Mouse (Mus musculus) left cerebral cortex, postnatal 14 days (tissue): ENCODE measurements around the gene Smad9. TPM values are rescaled to one million over a fixed set of nuclear protein-coding genes. Genes with fewer than 3 reads are reported as not detected.
A peak's percentile ranks its signal among the peaks of the same experiment; 100 is the strongest.

Source experiments
- DNase-seq, 2 experiments: peaks; one replicate each; pipeline ENCODE4 v3.0.0; 2021 to 2022; ENCODE audit warnings: low spot score in 2 of 2, mixed read lengths in 1 of 2
- intact Hi-C: fragments of 180-260 bp; cut with DNase I; formaldehyde crosslinking; loops from one replicate; pipeline ENCODE4 v1.15.1; 2025
- total RNA-seq, 2 experiments: library from RNA; stranded (reverse); gene quantifications; 2 replicates each; pipeline ENCODE4 v1.2.3; 2021

Smad9 gene
- total RNA-seq, 2 experiments from 2014 or later: 6.1 to 6.2 TPM

DNA sequence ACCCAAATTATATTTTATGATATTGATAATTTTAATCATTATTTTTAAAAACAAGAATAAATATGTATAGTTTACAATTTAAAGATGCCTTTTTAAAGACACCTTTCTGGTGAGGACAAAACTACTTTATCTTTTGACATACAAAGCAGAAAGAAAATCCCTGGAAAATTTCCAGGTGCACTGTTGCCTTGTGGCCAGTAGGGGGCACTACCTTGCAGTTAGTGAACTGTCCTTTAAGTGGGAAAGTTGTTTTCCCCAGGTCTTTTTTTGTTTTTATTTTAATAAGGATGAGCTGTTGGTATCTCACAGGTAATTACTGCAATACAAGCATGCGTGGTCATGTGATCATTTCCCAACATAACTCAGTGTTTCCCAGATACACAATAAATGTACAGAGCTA is 40.4 kb downstream of the Smad9 start:
- intact Hi-C loops: loop anchor here (5.0 kb wide), 1 partner anchor 59 kb away; the partner anchor contains the start of genes Alg5 and Exosc8
- DNase-seq: peak in 1 of 2 experiments; percentile 25

- intact Hi-C loops: loop anchor here (5.0 kb wide), 1 partner anchor 60 kb away; the partner anchor contains the start of genes Alg5 and Exosc8
These were observed 41.8 kb downstream of the Smad9 start for GRCm38 (mm10) chr3:54797211-54797610.

DNA sequence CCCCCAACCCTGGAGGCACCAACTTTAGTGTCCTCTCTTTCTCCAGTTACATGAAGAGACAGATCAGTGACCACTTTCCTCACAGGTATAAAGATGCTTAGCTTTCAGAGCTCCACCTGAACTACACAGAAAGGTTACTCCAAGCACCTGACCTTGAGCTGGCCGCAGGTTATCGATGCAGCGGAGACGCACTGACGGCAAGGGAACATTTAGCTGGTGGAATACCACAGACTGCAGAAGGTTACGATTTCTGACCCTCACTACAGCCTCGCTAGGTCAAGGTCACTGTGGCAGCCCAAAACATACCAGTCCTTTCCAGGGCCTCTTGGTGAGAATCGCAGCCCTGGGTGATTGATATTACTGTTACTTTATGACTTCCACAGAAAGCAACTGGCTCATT is 48.3 kb downstream of the Smad9 start:
- intact Hi-C loops: loop anchor here (10.0 kb wide), 1 partner anchor 551 kb away; no protein-coding TSS in a partner anchor
- no peak for DNase-seq

More at GRCm38 (mm10) chr3:54797211-54797610, 41.8 kb downstream of the Smad9 start:
- peak; percentile 58 to 68 for DNase-seq

- intact Hi-C loops: loop anchor here (10.0 kb wide), 1 partner anchor 548 kb away; no protein-coding TSS in a partner anchor
- DNase-seq: peak; percentile 45 to 48
These were observed 51.8 kb downstream of the Smad9 start for GRCm38 (mm10) chr3:54807061-54807661.

DNA sequence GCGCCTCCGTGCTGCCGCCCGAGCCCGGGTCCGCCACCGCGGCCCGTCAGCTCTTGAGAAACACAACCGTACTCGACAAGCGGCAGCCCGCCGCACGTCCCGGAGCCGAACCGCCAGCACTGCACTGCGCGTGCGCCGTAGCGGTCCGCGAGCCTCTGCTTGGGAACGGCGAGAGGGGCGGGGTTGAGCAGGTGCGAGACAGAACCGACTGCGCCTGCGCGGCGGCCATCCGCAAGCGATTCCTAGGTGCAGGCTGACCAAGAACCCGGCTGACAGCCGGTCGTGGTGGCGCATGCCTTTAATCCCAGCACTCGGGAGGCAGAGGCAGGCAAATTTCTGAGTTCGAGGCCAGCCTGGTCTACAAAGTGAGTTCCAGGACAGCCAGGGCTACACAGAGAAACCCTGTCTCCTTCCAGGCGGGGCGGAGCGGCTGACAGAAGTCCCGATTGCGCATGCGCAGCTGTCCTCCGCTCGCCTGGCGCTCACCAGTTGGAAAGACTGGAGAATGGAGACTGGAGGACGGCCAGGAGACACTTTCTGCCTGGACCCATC is 52.4 kb downstream of the Smad9 start, which contains the start of gene Rfxap:
Gene Rfxap, minus strand, starts transcription at position 126 of the 552 bp plus-strand sequence.
- peak; percentile 95 to 97 for DNase-seq
- intact Hi-C loops: loop anchor here (10.0 kb wide), 1 partner anchor 547 kb away; no protein-coding TSS in a partner anchor

- no peak for DNase-seq
- intact Hi-C loops: loop anchor here (10.0 kb wide), 1 partner anchor 546 kb away; no protein-coding TSS in a partner anchor
These were observed 53.7 kb downstream of the Smad9 start for GRCm38 (mm10) chr3:54809111-54809510.

DNA sequence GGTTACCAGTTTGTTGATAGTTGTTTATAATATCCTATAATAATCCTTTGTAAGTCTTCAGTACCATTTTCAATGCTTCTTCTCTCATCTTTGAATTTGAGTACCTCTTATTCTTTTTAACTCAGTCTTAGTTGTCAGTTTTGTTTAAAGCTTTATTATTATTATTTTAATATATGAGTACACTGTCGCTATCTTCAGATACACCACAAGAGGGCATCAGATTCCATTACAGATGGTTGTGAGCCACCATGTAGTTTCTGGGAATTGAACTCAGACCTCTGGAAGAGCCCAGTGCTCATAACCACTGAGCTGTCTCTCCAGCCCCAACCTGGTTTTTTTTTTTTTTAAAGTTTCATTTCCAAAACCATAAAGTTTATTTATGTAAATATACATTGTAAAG is 56.2 kb downstream of the Smad9 start:
- DNase-seq: no peak
- intact Hi-C loops: loop anchor here (2.0 to 5.0 kb wide), 2 partner anchors 253 to 276 kb away; no protein-coding TSS in a partner anchor

DNA sequence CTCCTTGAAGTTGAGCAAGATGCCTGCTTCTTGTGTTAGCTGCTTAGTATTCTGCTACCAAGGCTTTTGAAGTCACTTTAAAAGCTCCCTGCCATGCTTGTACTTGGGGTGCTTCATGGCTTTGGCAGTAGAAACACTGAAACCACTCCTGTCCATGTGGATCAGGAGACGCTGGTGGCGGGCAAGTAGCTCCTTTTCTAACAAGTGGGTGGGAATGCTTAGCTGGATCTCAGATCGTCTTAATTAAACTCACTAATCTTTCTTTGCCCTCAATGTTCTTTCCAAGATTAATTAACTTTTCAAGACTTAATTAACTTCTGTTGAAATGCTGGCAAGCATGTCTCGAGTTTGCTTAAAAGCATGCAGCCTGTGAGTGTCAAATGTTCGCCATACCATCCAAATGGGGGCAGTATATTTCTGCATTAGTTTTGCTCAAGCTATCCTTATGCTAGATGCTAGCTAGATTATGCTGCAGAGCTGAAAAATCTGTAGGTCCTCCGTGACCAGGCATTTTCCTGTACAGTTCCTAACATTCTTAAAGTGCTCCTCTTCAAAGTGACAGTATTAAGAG is 58.1 kb downstream of the Smad9 start:
- intact Hi-C loops: loop anchor here (2.0 to 5.0 kb wide), 2 partner anchors 251 to 274 kb away; no protein-coding TSS in a partner anchor
- peak in 1 of 2 experiments; percentile 36 for DNase-seq

GRCm38 (mm10) chr3:54814622-54815021 is 59.2 kb downstream of the Smad9 start:
- DNase-seq: no peak
- intact Hi-C loops: loop anchor here (5.0 kb wide), 1 partner anchor 273 kb away; no protein-coding TSS in a partner anchor

DNA sequence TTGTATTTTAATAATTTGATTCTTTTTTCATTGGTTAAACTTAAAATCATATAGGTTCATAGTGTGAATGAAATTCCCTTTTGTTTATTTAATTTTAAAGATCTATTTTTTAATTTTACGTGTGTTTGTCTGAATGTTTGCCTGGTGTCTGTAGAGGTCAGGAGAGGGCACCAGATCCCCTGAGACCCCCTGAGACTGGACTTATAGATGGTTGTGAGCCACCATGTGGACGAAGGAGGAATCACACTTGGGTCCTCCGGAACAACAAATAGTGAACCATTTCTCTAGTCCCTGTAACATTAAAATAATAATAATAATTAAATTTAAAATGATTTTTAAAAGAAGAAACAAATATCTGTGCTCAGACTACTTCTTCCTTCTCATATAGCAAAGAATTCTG is 59.9 kb downstream of the Smad9 start:
- peak in 1 of 2 experiments; percentile 57 for DNase-seq
- intact Hi-C loops: no loop called here

DNA sequence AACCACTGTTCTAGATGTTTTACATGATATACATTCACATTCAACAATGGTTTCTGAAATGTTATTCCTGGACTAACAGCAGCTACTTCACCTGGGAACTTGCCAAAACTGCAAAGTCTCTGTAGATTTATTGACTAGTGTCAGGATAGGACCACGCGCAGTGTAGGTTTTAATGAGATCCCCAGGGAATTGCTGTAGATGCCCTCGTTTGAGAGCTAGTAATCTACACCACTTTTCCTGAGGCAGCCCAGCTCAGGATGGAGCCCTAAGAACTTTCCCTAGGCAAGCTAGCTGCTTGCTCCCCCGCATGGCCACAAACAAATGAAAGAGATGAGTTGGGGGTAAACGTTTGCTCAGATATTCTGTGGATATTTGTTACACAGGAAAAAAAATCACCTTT is 67.1 kb downstream of the Smad9 start:
- intact Hi-C loops: no loop called here

DNA sequence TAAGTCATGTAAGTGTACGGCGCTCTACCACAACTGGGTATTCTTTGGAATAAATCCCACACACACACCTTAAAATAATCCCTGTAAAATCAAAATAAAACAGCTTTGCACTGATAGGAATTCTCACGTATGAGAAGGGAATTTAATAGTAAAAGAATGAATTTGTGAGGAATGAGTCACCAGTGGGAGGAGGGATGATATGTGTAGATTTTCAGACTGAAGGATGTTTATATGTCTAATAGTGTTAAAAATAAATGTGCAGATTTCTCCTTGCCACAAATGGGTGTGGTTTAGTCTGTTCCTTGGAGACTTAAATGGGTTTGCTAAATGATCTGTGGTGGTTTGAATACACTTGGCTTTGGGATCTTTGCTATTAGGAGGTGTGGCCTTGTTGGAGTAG is 77.1 kb downstream of the Smad9 start:
- intact Hi-C loops: no loop called here
- DNase-seq: no peak

More for the DNA sequence above, 67.1 kb downstream of the Smad9 start:
- DNase-seq: no peak

GRCm38 (mm10) chr3:54835421-54835820 is 80.0 kb downstream of the Smad9 start:
- intact Hi-C loops: no loop called here
- peak; percentile 34 to 35 for DNase-seq

Other genes with a start within 250 kb of the Smad9 start
- gene Supt20, start 62.8 kb upstream of the Smad9 start, total RNA-seq: 10 to 100 TPM; 37.6 to 43.5 TPM
- gene Gm21958, start 41.2 kb upstream of the Smad9 start, total RNA-seq: not detected
- 10 to 100 TPM; 24.4 to 33.0 TPM for gene Exosc8, start 20.2 kb upstream of the Smad9 start, total RNA-seq
- gene Alg5, start 20.0 kb upstream of the Smad9 start, total RNA-seq: 10 to 100 TPM; 20.2 to 21.0 TPM
- gene Rfxap, start 52.2 kb downstream of the Smad9 start, total RNA-seq: 10 to 100 TPM; 52.8 to 53.6 TPM
- 10 to 100 TPM; 29.0 to 39.8 TPM for gene Sertm1, start 160.3 kb downstream of the Smad9 start, total RNA-seq